Mouse (Mus musculus) cerebellum, adult 2 months (tissue): ENCODE data around the gene Gm45233.

Source experiments
- CTCF ChIP-seq: fragments of 200-500 bp; IDR thresholded peaks from 2 replicates; pipeline ENCODE4 v1.5.1; 2011; ENCODE audit warnings: low read depth, mild to moderate bottlenecking, control low read depth, low read length, moderate library complexity, borderline replicate concordance; ENCODE audit not compliant: insufficient read depth
- POLR2A ChIP-seq: fragments of 200-500 bp; IDR thresholded peaks from 2 replicates; pipeline ENCODE4 v1.6.1; 2011; ENCODE audit warnings: low read length, control low read depth, borderline replicate concordance; ENCODE audit not compliant: insufficient read depth

DNA sequence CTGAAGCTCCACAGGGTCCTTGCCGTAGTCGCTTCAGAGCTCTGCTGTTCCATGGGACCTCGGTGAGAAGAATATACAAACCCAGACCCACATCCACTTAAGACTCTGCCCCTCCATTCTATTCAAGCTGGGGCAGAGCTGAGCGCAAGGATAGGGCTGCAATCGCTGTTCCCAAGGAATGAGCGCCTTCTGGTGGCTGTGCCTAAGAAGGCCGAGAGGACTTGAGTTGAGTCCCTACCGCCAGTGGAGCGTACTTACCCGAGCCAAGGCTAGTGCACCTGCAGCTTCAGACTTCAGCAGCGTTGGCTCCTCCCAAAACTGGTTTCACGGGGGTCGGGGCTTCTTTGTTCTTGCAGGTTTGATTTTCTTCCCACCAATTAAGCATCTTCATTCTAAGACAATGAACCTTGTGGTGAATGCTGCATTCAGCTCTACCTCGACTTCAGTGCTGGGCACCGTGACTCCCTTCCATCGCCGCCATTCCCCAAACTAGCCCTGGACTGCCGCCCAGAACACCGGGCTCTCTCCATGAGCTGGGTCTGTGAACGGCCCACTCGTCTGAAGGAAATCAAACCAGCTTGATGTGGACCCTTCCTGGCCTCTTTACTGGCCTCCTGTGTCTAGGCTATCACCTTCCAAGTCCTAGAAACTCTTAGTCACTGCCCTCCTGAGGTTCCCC lies 51.6 kb downstream of the Gm45233 start:
- peak; percentile 80 for TF ChIP-seq CTCF
- no peak for TF ChIP-seq POLR2A
